Mouse (Mus musculus): Measurements from ENCODE around the gene Gm3415. TPM values are rescaled to one million over a fixed set of nuclear protein-coding genes. Genes with fewer than 3 reads are reported as not detected.
"Not testable (repeated sequence)": the region's sequence is repeated elsewhere in the genome, so short reads cannot be mapped to it uniquely, and the experiment has no call there.

Gm3415 gene
- total RNA-seq, 1 experiment = not detected

- no peak for DNase-seq (ENCODE audit: low read depth, low spot score)
- Histone ChIP-seq H3K27ac (ENCODE audit: insufficient read depth, low read depth, low read length, poor library complexity, severe bottlenecking) (no peak overlapping the region), H3K36me3 (ENCODE audit: control insufficient read depth, insufficient read depth, low read length, poor library complexity, severe bottlenecking) (no peaks in the 10 kb centered on the region), H3K4me3 (ENCODE audit: insufficient read depth in 1 of 2, low read depth in 1 of 2, low read length in 2 of 2, poor library complexity in 1 of 2, severe bottlenecking in 1 of 2) (no peak overlapping the region), H3K9me3 (ENCODE audit: control insufficient read depth, insufficient read depth, low read depth, low read length) (no peaks in the 10 kb centered on the region), H3K4me1 (ENCODE audit: control insufficient read depth in 2 of 2, insufficient read depth in 2 of 2, low read length in 2 of 2, poor library complexity in 1 of 2) (no peaks in the 10 kb centered on the region), H3K9ac (ENCODE audit: insufficient read depth, low read depth, low read length, poor library complexity, severe bottlenecking) (no peak overlapping the region)
- TF ChIP-seq MAFK (IDR thresholded peaks at IDR 0.05; ENCODE audit: insufficient read depth, low read depth, low read length) = no peak
- in situ Hi-C loops (cut with MboI; ENCODE audit: low sequenced_read_pairs in 2 of 2, unreplicated experiment in 2 of 2) = no loop called here
These were observed 11.1 kb downstream of the Gm3415 start for GRCm38 (mm10) chr5:146567054-146567453.

GRCm38 (mm10) chr5:146570179-146570578, 14.2 kb downstream of the Gm3415 start:
- H3K9ac ChIP-seq (ENCODE audit: insufficient read depth, low read depth, low read length, poor library complexity, severe bottlenecking); H3K4me1 ChIP-seq (ENCODE audit: control insufficient read depth in 2 of 2, insufficient read depth in 2 of 2, low read length in 2 of 2, poor library complexity in 1 of 2); H3K36me3 ChIP-seq (ENCODE audit: control insufficient read depth, insufficient read depth, low read length, poor library complexity, severe bottlenecking); in situ Hi-C loops (cut with MboI; ENCODE audit: low sequenced_read_pairs in 2 of 2, unreplicated experiment in 2 of 2); DNase-seq (ENCODE audit: low read depth, low spot score); H3K9me3 ChIP-seq (ENCODE audit: control insufficient read depth, insufficient read depth, low read depth, low read length); H3K4me3 ChIP-seq (ENCODE audit: insufficient read depth in 1 of 2, low read depth in 1 of 2, low read length in 2 of 2, poor library complexity in 1 of 2, severe bottlenecking in 1 of 2); H3K27ac ChIP-seq (ENCODE audit: insufficient read depth, low read depth, low read length, poor library complexity, severe bottlenecking): not testable (repeated sequence)

- H3K9ac ChIP-seq (ENCODE audit: insufficient read depth, low read depth, low read length, poor library complexity, severe bottlenecking); DNase-seq (ENCODE audit: low read depth, low spot score); H3K9me3 ChIP-seq (ENCODE audit: control insufficient read depth, insufficient read depth, low read depth, low read length); H3K4me3 ChIP-seq (ENCODE audit: insufficient read depth in 1 of 2, low read depth in 1 of 2, low read length in 2 of 2, poor library complexity in 1 of 2, severe bottlenecking in 1 of 2); H3K36me3 ChIP-seq (ENCODE audit: control insufficient read depth, insufficient read depth, low read length, poor library complexity, severe bottlenecking); in situ Hi-C loops (cut with MboI; ENCODE audit: low sequenced_read_pairs in 2 of 2, unreplicated experiment in 2 of 2); H3K27ac ChIP-seq (ENCODE audit: insufficient read depth, low read depth, low read length, poor library complexity, severe bottlenecking); H3K4me1 ChIP-seq (ENCODE audit: control insufficient read depth in 2 of 2, insufficient read depth in 2 of 2, low read length in 2 of 2, poor library complexity in 1 of 2): not testable (repeated sequence)
These were observed 16.1 kb downstream of the Gm3415 start for GRCm38 (mm10) chr5:146571830-146572734.

- in situ Hi-C loops (cut with MboI; ENCODE audit: low sequenced_read_pairs in 2 of 2, unreplicated experiment in 2 of 2); H3K4me3 ChIP-seq (ENCODE audit: insufficient read depth in 1 of 2, low read depth in 1 of 2, low read length in 2 of 2, poor library complexity in 1 of 2, severe bottlenecking in 1 of 2); H3K36me3 ChIP-seq (ENCODE audit: control insufficient read depth, insufficient read depth, low read length, poor library complexity, severe bottlenecking); H3K9me3 ChIP-seq (ENCODE audit: control insufficient read depth, insufficient read depth, low read depth, low read length); H3K9ac ChIP-seq (ENCODE audit: insufficient read depth, low read depth, low read length, poor library complexity, severe bottlenecking); DNase-seq (ENCODE audit: low read depth, low spot score); H3K4me1 ChIP-seq (ENCODE audit: control insufficient read depth in 2 of 2, insufficient read depth in 2 of 2, low read length in 2 of 2, poor library complexity in 1 of 2); H3K27ac ChIP-seq (ENCODE audit: insufficient read depth, low read depth, low read length, poor library complexity, severe bottlenecking): not testable (repeated sequence)
These were observed 16.8 kb downstream of the Gm3415 start for GRCm38 (mm10) chr5:146572735-146573042.

GRCm38 (mm10) chr5:146576668-146577067, 20.7 kb downstream of the Gm3415 start:
- H3K27ac ChIP-seq (ENCODE audit: insufficient read depth, low read depth, low read length, poor library complexity, severe bottlenecking) = no peak overlapping the region
- H3K36me3 ChIP-seq (ENCODE audit: control insufficient read depth, insufficient read depth, low read length, poor library complexity, severe bottlenecking) = no peaks in the 10 kb centered on the region
- DNase-seq (ENCODE audit: low read depth, low spot score) = no peak
- TF ChIP-seq CHD2 (IDR thresholded peaks at IDR 0.05; ENCODE audit: low read depth, low read length) = no peak
- no peak for TF ChIP-seq MAFK (IDR thresholded peaks at IDR 0.05; ENCODE audit: insufficient read depth, low read depth, low read length)
- no peak for TF ChIP-seq HCFC1 (IDR thresholded peaks at IDR 0.05; ENCODE audit: borderline replicate concordance, insufficient read depth, low read length)
- no peak for TF ChIP-seq ZNF384 (IDR thresholded peaks at IDR 0.05; ENCODE audit: low read depth, low read length)
- TF ChIP-seq ZC3H11A (IDR thresholded peaks at IDR 0.05; ENCODE audit: borderline replicate concordance, low read depth, low read length) = no peak
- no peak overlapping the region for H3K4me3 ChIP-seq (ENCODE audit: insufficient read depth in 1 of 2, low read depth in 1 of 2, low read length in 2 of 2, poor library complexity in 1 of 2, severe bottlenecking in 1 of 2)
- H3K4me1 ChIP-seq (ENCODE audit: control insufficient read depth in 2 of 2, insufficient read depth in 2 of 2, low read length in 2 of 2, poor library complexity in 1 of 2) = no peaks in the 10 kb centered on the region
- no peak overlapping the region for H3K9ac ChIP-seq (ENCODE audit: insufficient read depth, low read depth, low read length, poor library complexity, severe bottlenecking)
- no peaks in the 10 kb centered on the region for H3K9me3 ChIP-seq (ENCODE audit: control insufficient read depth, insufficient read depth, low read depth, low read length)
- in situ Hi-C loops (cut with MboI; ENCODE audit: low sequenced_read_pairs in 2 of 2, unreplicated experiment in 2 of 2) = no loop called here
